Mouse (Mus musculus) ES-Bruce4 (cell line): Measurements from ENCODE around the gene Sdc4.

Experiments used
- CTCF ChIP-seq: IDR thresholded peaks from one replicate; pipeline ENCODE4 v1.8.1; 2011; ENCODE audit warnings: low read depth, low read length
- EP300 ChIP-seq: IDR thresholded peaks from 2 replicates; pipeline ENCODE4 v1.6.1; 2011; ENCODE audit warnings: low read depth, low read length; ENCODE audit not compliant: insufficient read depth

DNA sequence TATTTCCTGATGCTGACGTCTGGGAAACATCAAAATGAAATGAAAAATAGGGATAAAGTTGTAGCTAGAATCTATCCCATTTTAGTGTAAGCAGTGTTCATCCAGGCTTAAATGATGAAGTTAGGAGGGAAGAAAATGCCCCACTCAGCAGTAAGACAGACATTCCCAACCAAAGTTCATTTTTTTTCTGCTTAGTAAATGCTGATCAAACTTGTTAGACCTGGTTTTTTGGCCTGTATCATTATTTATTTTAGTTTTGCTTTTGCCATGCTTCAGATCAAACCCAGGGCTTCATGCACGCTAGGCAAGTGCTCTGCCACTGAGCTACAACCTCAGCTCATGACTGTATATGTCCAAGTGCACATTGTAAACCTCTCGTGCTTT, 2.4 kb upstream of the Sdc4 start:
- TF ChIP-seq CTCF (no peak), EP300 (no peak)
